Mouse (Mus musculus) spleen, adult 2 months (tissue): ENCODE results near the gene Adamts9. TPM values are rescaled to one million over a fixed set of nuclear protein-coding genes. Genes with fewer than 3 reads are reported as not detected.
A peak's percentile ranks its signal among the peaks of the same experiment; 100 is the strongest.

Experiments used
- DNase-seq, 2 experiments: peaks; one replicate each; pipeline versions ENCODE4 v3.0.0 to v3.0.0-alpha.2; 2012 to 2021; ENCODE audit warnings: low spot score in 2 of 2, low read depth in 1 of 2
- H3K27ac ChIP-seq: fragments of 200-500 bp; 2 replicates; pipeline ENCODE4 v1.5.1; 2012; ENCODE audit warnings: low read length, inconsistent platforms; ENCODE audit not compliant: insufficient read depth
- H3K27me3 ChIP-seq: fragments of 200-500 bp; 2 replicates; pipeline ENCODE4 v1.6.1; 2012; ENCODE audit warnings: mild to moderate bottlenecking, moderate library complexity, low read length, inconsistent platforms; ENCODE audit not compliant: control insufficient read depth, insufficient read depth
- H3K36me3 ChIP-seq: fragments of 200-500 bp; 2 replicates; pipeline ENCODE4 v1.6.1; 2012; ENCODE audit warnings: mild to moderate bottlenecking, low read length, inconsistent platforms; ENCODE audit not compliant: control insufficient read depth, insufficient read depth
- H3K4me1 ChIP-seq: fragments of 200-500 bp; 2 replicates; pipeline ENCODE4 v1.6.1; 2011; ENCODE audit warnings: inconsistent platforms; ENCODE audit not compliant: control insufficient read depth, insufficient read depth, insufficient read length
- H3K4me3 ChIP-seq: fragments of 200-500 bp; 2 replicates; pipeline ENCODE4 v1.5.1; 2011; ENCODE audit warnings: mild to moderate bottlenecking, inconsistent platforms; ENCODE audit not compliant: insufficient read depth, insufficient read length; ENCODE audit errors: extremely low read depth
- CTCF ChIP-seq: fragments of 200-500 bp; IDR thresholded peaks from 2 replicates; pipeline ENCODE4 v1.5.1; 2011; ENCODE audit warnings: mild to moderate bottlenecking, inconsistent platforms; ENCODE audit not compliant: insufficient read depth, insufficient read length, insufficient replicate concordance; ENCODE audit errors: extremely low read depth
- POLR2A ChIP-seq: fragments of 200-500 bp; IDR thresholded peaks from 2 replicates; pipeline ENCODE4 v1.6.1; 2011; ENCODE audit warnings: low read depth, low read length, inconsistent platforms
- WGBS: fragments of 180-500 bp; shearing (Covaris S2); methylation state at CpG from one replicate; pipeline ENCODE4 v1.1.7; 2018; 5-methylcytosine and 5-hydroxymethylcytosine counted together
- polyA plus RNA-seq: library from polyadenylated mRNA; depleted of rRNA; stranded (reverse); fragments of >200 nt; gene quantifications from 2 replicates; pipeline ENCODE4 v1.2.3, GENCODE M21; 2012

The Adamts9 gene
- polyA plus RNA-seq, 1 experiment: 1.5 TPM

- H3K4me3 ChIP-seq: no peak overlapping the region
- H3K27ac ChIP-seq: no peak overlapping the region
- DNase-seq: no peak
- H3K4me1 ChIP-seq: no peaks in the 10 kb centered on the region
- no peaks in the 10 kb centered on the region for H3K36me3 ChIP-seq
- TF ChIP-seq CTCF (no peak), POLR2A (no peak)
- 80% methylated on average over 6 of the region's 6 CpGs for WGBS
- no peaks in the 10 kb centered on the region for H3K27me3 ChIP-seq
Measured at GRCm38 (mm10) chr6:92793804-92794203, 149.5 kb downstream of the Adamts9 start.

DNA sequence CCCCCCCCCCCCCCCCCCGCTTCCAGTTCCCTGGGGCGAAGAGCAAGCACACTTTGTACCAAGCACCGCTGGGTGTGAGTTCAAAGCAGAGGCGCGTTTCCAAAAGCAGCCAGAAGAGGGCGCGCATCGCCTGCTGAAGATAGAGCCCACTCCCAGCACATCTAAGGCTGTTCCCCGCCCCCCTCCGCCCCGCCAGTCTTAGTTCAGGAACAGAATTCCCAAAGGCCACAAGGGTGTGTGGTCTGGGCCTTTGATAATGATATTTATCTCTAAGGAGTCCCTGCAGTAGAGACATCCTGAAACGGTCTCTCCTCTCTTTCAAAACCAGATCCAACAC lies 155.9 kb downstream of the Adamts9 start:
- WGBS: 6% methylated on average over 12 of the region's 12 CpGs
- Histone ChIP-seq H3K4me3 (no peak overlapping the region), H3K27ac (no peak overlapping the region), H3K36me3 (no peaks in the 10 kb centered on the region), H3K27me3 (no peaks in the 10 kb centered on the region), H3K4me1 (no peaks in the 10 kb centered on the region)
- TF ChIP-seq CTCF (peak; percentile 31; the same call in 1 of the 2 replicates), POLR2A (no peak)
- peak in 1 of 2 experiments; percentile 14 for DNase-seq

GRCm38 (mm10) chr6:92786701-92787375 lies 156.5 kb downstream of the Adamts9 start:
- no peak for DNase-seq
- Histone ChIP-seq H3K4me1 (no peaks in the 10 kb centered on the region), H3K27ac (no peak overlapping the region), H3K27me3 (no peaks in the 10 kb centered on the region), H3K36me3 (no peaks in the 10 kb centered on the region), H3K4me3 (no peak overlapping the region)
- WGBS: 18% methylated on average over 20 of the region's 20 CpGs
- TF ChIP-seq POLR2A (no peak), CTCF (no peak)

GRCm38 (mm10) chr6:92784782-92785181 lies 158.5 kb downstream of the Adamts9 start:
- no peak for DNase-seq
- Histone ChIP-seq H3K27me3 (no peaks in the 10 kb centered on the region), H3K4me3 (no peak overlapping the region), H3K36me3 (no peaks in the 10 kb centered on the region), H3K4me1 (no peaks in the 10 kb centered on the region), H3K27ac (no peak overlapping the region)
- WGBS: 22% methylated on average over 7 of the region's 7 CpGs
- TF ChIP-seq CTCF (peak; percentile 2; the same call in 1 of the 2 replicates), POLR2A (no peak)

- WGBS: 91% methylated on average over 6 of the region's 6 CpGs
- TF ChIP-seq POLR2A: no peak
- no peak for TF ChIP-seq CTCF
- DNase-seq: no peak
- H3K36me3 ChIP-seq: no peaks in the 10 kb centered on the region
- no peaks in the 10 kb centered on the region for H3K27me3 ChIP-seq
- H3K4me3 ChIP-seq: no peak overlapping the region
- H3K4me1 ChIP-seq: no peaks in the 10 kb centered on the region
- no peak overlapping the region for H3K27ac ChIP-seq
Measured at GRCm38 (mm10) chr6:92781446-92781845, 161.8 kb downstream of the Adamts9 start.

GRCm38 (mm10) chr6:92779935-92780205 lies 163.4 kb downstream of the Adamts9 start:
- TF ChIP-seq CTCF (no peak), POLR2A (no peak)
- Histone ChIP-seq H3K4me1 (no peaks in the 10 kb centered on the region), H3K27ac (no peak overlapping the region), H3K36me3 (no peaks in the 10 kb centered on the region), H3K4me3 (no peak overlapping the region), H3K27me3 (no peaks in the 10 kb centered on the region)
- 54% methylated on average over 5 of the region's 5 CpGs for WGBS
- DNase-seq: no peak

DNA sequence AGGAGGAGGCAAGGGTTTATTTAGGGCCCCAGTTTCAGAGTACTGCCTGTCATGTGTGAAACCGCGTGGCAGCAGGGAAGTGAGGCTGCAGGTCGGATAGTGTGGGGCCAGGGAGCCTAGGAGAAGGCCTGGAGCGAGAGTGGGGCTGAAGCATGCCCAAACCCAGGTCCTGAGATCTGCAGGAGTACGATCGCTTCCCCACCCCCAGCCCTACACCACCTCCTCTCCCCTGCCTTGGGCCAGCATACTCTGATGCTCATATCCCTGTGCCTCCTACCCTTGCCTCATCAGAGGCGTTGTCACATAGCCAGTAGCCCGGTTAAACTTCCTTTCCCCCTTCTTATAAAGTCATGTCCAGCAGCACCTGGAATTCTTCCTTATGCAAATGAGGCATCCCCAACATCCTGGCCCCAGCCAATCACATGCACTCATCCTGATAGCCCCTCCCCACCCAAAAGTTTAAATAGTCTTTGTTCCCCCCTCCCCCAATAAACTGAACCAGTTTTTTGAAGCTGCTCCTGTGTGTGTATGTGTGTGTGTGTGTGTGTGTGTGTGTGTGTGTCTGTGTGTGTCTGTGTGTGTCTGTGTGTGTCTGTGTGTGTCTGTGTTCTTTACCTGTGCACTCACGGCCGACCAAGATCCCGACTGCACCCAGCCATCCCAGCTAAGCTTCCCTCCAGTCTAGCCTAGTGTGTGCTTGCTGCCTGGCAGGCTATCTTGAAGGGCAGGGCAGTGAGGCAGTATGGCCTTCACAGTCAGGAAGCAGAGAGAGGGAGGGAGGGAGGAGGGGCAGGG lies 164.0 kb downstream of the Adamts9 start:
- Histone ChIP-seq H3K4me3 (no peak overlapping the region), H3K27me3 (no peaks in the 10 kb centered on the region), H3K4me1 (no peaks in the 10 kb centered on the region), H3K36me3 (no peaks in the 10 kb centered on the region), H3K27ac (no peak overlapping the region)
- whole genome bisulfite sequencing: 80% methylated on average over 11 of the region's 11 CpGs
- TF ChIP-seq POLR2A (no peak), CTCF (no peak)
- no peak for DNase-seq
